Mouse (Mus musculus) cortical plate, adult 2 months (tissue): ENCODE results near the gene Teddm1b. TPM values are rescaled to one million over a fixed set of nuclear protein-coding genes. Genes with fewer than 3 reads are reported as not detected.

ENCODE experiments used
- H3K27ac ChIP-seq: fragments of 200-500 bp; 2 replicates; pipeline ENCODE4 v1.5.1; 2012; ENCODE audit warnings: low read length, control low read depth, inconsistent platforms; ENCODE audit not compliant: insufficient read depth
- H3K4me1 ChIP-seq: fragments of 200-500 bp; 2 replicates; pipeline ENCODE4 v1.6.1; 2011; ENCODE audit warnings: low read length; ENCODE audit not compliant: control insufficient read depth, insufficient read depth
- H3K4me3 ChIP-seq: fragments of 200-500 bp; 2 replicates; pipeline ENCODE4 v1.5.1; 2011; ENCODE audit warnings: mild to moderate bottlenecking, low read length, control low read depth; ENCODE audit not compliant: insufficient read depth
- CTCF ChIP-seq: fragments of 200-500 bp; IDR thresholded peaks from 2 replicates; pipeline ENCODE4 v1.5.1; 2011; ENCODE audit warnings: mild to moderate bottlenecking, control low read depth, low read length; ENCODE audit not compliant: insufficient read depth; ENCODE audit errors: extremely low read depth
- POLR2A ChIP-seq: fragments of 200-500 bp; IDR thresholded peaks from 2 replicates; pipeline ENCODE4 v1.6.1; 2011; ENCODE audit warnings: mild to moderate bottlenecking, low read length, control low read depth; ENCODE audit not compliant: insufficient read depth; ENCODE audit errors: extremely low read depth
- polyA plus RNA-seq: library from polyadenylated mRNA; depleted of rRNA; stranded (reverse); fragments of >200 nt; gene quantifications from 2 replicates; pipeline ENCODE4 v1.2.3, GENCODE M21; 2012

The Teddm1b gene
- polyA plus RNA-seq, 1 experiment, result not detected

GRCm38 (mm10) chr1:153890121-153890520 lies 16.0 kb downstream of the Teddm1b start:
- H3K27ac ChIP-seq, result no peak overlapping the region
- H3K4me1 ChIP-seq, result peaks cover 1% of the 10 kb centered on the region; the same call in 1 of the 2 replicates
- H3K4me3 ChIP-seq, result no peak overlapping the region
- no peak for TF ChIP-seq POLR2A
- TF ChIP-seq CTCF, result no peak

- H3K4me3 ChIP-seq, result no peak within 1 kb of the TSS
- TF ChIP-seq POLR2A, result no peak
- TF ChIP-seq CTCF, result no peak
- no peak within 1 kb of the TSS for H3K27ac ChIP-seq
- peaks cover 1% of the 10 kb centered on the region; the same call in 1 of the 2 replicates for H3K4me1 ChIP-seq
These were observed 17.3 kb downstream of the Teddm1b start, which contains the start of gene Teddm1a for GRCm38 (mm10) chr1:153891442-153891841. Teddm1a (plus strand) TSS chr1:153891742.

GRCm38 (mm10) chr1:153893746-153894145 lies 19.6 kb downstream of the Teddm1b start:
- Histone ChIP-seq H3K27ac (no peak overlapping the region), H3K4me3 (no peak overlapping the region), H3K4me1 (peaks cover 1% of the 10 kb centered on the region; the same call in 1 of the 2 replicates)
- TF ChIP-seq CTCF, result no peak
- TF ChIP-seq POLR2A, result no peak

- Histone ChIP-seq H3K4me1 (peaks cover 1% of the 10 kb centered on the region; the same call in 1 of the 2 replicates), H3K27ac (no peak overlapping the region)
- no peak for TF ChIP-seq POLR2A
- no peak for TF ChIP-seq CTCF
These were observed 20.2 kb downstream of the Teddm1b start for GRCm38 (mm10) chr1:153894201-153894893.

GRCm38 (mm10) chr1:153894979-153895378 lies 20.8 kb downstream of the Teddm1b start:
- H3K4me3 ChIP-seq, result no peak overlapping the region
- no peak for TF ChIP-seq POLR2A
- TF ChIP-seq CTCF, result peak; percentile 90
- no peak overlapping the region for H3K27ac ChIP-seq
- H3K4me1 ChIP-seq, result peaks cover 1% of the 10 kb centered on the region; the same call in 1 of the 2 replicates

More at GRCm38 (mm10) chr1:153894201-153894893, 20.2 kb downstream of the Teddm1b start:
- no peak overlapping the region for H3K4me3 ChIP-seq

- TF ChIP-seq CTCF (no peak), POLR2A (no peak)
- peaks cover 1% of the 10 kb centered on the region; the same call in 1 of the 2 replicates for H3K4me1 ChIP-seq
- no peak overlapping the region for H3K27ac ChIP-seq
- no peak overlapping the region for H3K4me3 ChIP-seq
These were observed 23.1 kb downstream of the Teddm1b start for GRCm38 (mm10) chr1:153897196-153897595.

- TF ChIP-seq POLR2A, result no peak
- no peak for TF ChIP-seq CTCF
These were observed 25.0 kb downstream of the Teddm1b start for GRCm38 (mm10) chr1:153898989-153899730.

GRCm38 (mm10) chr1:153899731-153900380 lies 25.7 kb downstream of the Teddm1b start, which contains the start of the genes Glul and Teddm2:
Glul (plus strand) TSS chr1:153899944.
Teddm2 (minus strand) TSS chr1:153900228.
- no peaks in the 10 kb centered on the region for H3K4me1 ChIP-seq
- peak within 1 kb of the TSS; percentile 66 for H3K4me3 ChIP-seq
- peak within 1 kb of the TSS; percentile 88 for H3K27ac ChIP-seq
- TF ChIP-seq CTCF, result no peak
- peak; percentile 100 for TF ChIP-seq POLR2A

More at GRCm38 (mm10) chr1:153898989-153899730, 25.0 kb downstream of the Teddm1b start:
- Histone ChIP-seq H3K27ac (peak overlapping the region; percentile 61), H3K4me1 (peaks cover 1% of the 10 kb centered on the region; the same call in 1 of the 2 replicates), H3K4me3 (peak overlapping the region; percentile 66)

- Histone ChIP-seq H3K4me3 (peak overlapping the region; percentile 66), H3K27ac (peak overlapping the region; percentile 88), H3K4me1 (no peaks in the 10 kb centered on the region)
- TF ChIP-seq POLR2A (no peak), CTCF (no peak)
These were observed 26.2 kb downstream of the Teddm1b start for GRCm38 (mm10) chr1:153900381-153900780.
